Comparison of ENCODE assay signal across 13 mouse cellular contexts in the genomic region with DNA sequence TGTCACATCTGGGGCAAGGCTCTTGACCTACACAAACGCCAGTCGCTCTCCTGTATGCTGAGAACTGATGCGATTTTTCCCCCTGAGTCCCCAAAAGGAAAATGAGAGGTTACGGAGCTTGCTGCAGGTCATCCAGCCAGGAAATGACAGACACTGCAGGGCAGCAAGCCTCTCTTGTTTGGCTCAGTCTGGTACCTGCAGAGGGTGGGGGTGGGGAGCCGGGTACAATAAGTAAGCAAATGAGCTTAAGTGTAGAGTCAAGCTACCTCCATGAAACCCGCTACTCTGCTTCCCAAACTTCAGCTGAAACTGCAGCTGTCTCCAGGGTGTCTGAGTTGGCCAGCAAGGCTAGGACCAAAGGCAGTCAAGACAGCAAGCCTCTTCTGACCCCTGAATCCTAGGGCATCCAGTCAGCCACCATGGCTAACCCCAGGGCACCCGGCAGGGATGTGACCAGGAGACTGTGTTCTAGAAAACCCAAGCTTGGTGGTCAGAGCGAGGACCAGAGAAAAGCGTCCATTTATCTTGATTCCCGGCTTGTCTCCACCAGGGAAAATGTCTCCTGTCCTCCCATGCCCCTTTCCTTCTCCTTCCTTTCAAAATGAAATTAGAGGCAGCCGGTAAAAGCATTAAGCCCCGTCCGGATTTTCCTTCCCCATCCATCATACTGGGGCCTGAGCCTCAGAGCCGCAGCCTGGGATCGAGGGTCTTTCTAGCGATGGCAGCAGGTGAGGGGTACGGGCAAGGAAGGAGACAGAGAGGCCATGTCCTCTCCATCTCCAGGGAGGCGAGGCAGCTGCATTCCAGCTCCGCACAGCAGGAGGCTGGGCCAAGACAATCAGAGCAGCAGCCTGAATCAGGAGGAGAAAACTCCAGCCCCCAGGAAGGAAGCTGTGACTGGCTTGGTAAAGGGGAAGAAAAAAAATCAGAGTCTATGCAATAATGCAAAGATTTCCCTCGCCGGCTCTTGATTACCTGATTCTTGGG.
A peak's percentile ranks its signal among the peaks of the same experiment; 100 is the strongest.
DNase-seq lines count a peak whose midpoint lies in the region; ATAC-seq lines count a peak whose summit lies in the region.
"Had no signal": no experiment of that assay in that cellular context is flagged by ENCODE, and none has a peak within 500 bp of the region (broad histone marks: within the 10 kb centered on the region; RNA-seq: fewer than 3 reads in every experiment).

No protein-coding gene starts in this region.

- no peak overlapping the region for H3K4me3 ChIP-seq in forebrain, embryonic 11.5 days (ENCODE audit: low read depth, low read length)
- no peak overlapping the region for H3K4me3 ChIP-seq in forebrain, embryonic 16.5 days (replicated peaks; ENCODE audit: low read length)
- H3K4me3 ChIP-seq in forebrain, embryonic 14.5 days (ENCODE audit: low read depth, low read length): no peak overlapping the region
- H3K4me3 ChIP-seq in midbrain, embryonic 12.5 days: no peak overlapping the region

- WGBS in forebrain, embryonic 11.5 days: 4% methylated on average over 21 of the region's 21 CpGs
- WGBS in forebrain, embryonic 16.5 days: 11% methylated on average over 21 of the region's 21 CpGs
- 7% methylated on average over 21 of the region's 21 CpGs for WGBS in forebrain, embryonic 14.5 days
- WGBS in midbrain, embryonic 12.5 days: 7% methylated on average over 21 of the region's 21 CpGs

- H3K36me3 ChIP-seq in forebrain, embryonic 11.5 days (ENCODE audit: control insufficient read depth, insufficient read depth, low read length): no peaks in the 10 kb centered on the region
- no peaks in the 10 kb centered on the region for H3K36me3 ChIP-seq in forebrain, embryonic 16.5 days (ENCODE audit: control insufficient read depth, insufficient read depth)
- H3K36me3 ChIP-seq in forebrain, embryonic 14.5 days (ENCODE audit: control insufficient read depth, insufficient read depth, low read length): no peaks in the 10 kb centered on the region
- H3K36me3 ChIP-seq in midbrain, embryonic 12.5 days: no peaks in the 10 kb centered on the region

- peaks cover 12% of the 10 kb centered on the region for H3K4me1 ChIP-seq in forebrain, embryonic 11.5 days (replicated peaks; ENCODE audit: control insufficient read depth, insufficient read depth, low read length)
- peaks cover 16% of the 10 kb centered on the region for H3K4me1 ChIP-seq in forebrain, embryonic 16.5 days (replicated peaks; ENCODE audit: control insufficient read depth, insufficient read depth, low read length)
- peaks cover 6% of the 10 kb centered on the region; the same call in 1 of the 2 replicates for H3K4me1 ChIP-seq in forebrain, embryonic 14.5 days (ENCODE audit: control insufficient read depth, insufficient read depth, low read length)
- peaks cover 22% of the 10 kb centered on the region for H3K4me1 ChIP-seq in midbrain, embryonic 12.5 days

- no peak overlapping the region for H3K9ac ChIP-seq in forebrain, embryonic 11.5 days (ENCODE audit: low read length)
- no peak overlapping the region for H3K9ac ChIP-seq in forebrain, embryonic 16.5 days (replicated peaks; ENCODE audit: low read depth, low read length)
- H3K9ac ChIP-seq in forebrain, embryonic 14.5 days (ENCODE audit: low read length): no peak overlapping the region
- H3K9ac ChIP-seq in midbrain, embryonic 12.5 days (replicated peaks): no peak overlapping the region

- H3K27me3 ChIP-seq in forebrain, embryonic 11.5 days (ENCODE audit: control insufficient read depth, insufficient read depth, low read length): 0 out of 2 replicates have a peak, but pooled peaks cover 2% of the 10 kb centered on the region
- 0 out of 2 replicates have a peak, but pooled peaks cover 4% of the 10 kb centered on the region for H3K27me3 ChIP-seq in forebrain, embryonic 16.5 days (replicated peaks; ENCODE audit: control insufficient read depth, insufficient read depth, low read length)
- H3K27me3 ChIP-seq in forebrain, embryonic 14.5 days (replicated peaks; ENCODE audit: control insufficient read depth, insufficient read depth, low read length): no peaks in the 10 kb centered on the region
- peaks cover 22% of the 10 kb centered on the region for H3K27me3 ChIP-seq in midbrain, embryonic 12.5 days

- ATAC-seq in forebrain, embryonic 11.5 days (replicated peaks; ENCODE audit: low FRiP score): no peak
- ATAC-seq in forebrain, embryonic 16.5 days: no peak
- ATAC-seq in forebrain, embryonic 14.5 days: no peak
- ATAC-seq in midbrain, embryonic 12.5 days (ENCODE audit: low FRiP score, low read depth): no peak
- ATAC-seq: Patski had no signal

- no peak overlapping the region for H3K4me2 ChIP-seq in forebrain, embryonic 11.5 days (ENCODE audit: low read depth, low read length, severe bottlenecking)
- H3K4me2 ChIP-seq in forebrain, embryonic 16.5 days (ENCODE audit: low read length): no peak overlapping the region
- peak overlapping the region; percentile 28 for H3K4me2 ChIP-seq in forebrain, embryonic 14.5 days (ENCODE audit: low read length)
- peak overlapping the region; percentile 34 for H3K4me2 ChIP-seq in midbrain, embryonic 12.5 days (replicated peaks)
- H3K4me2 ChIP-seq: liver, embryonic 11.5 days had no signal

- no peak overlapping the region for H3K27ac ChIP-seq in forebrain, embryonic 11.5 days (ENCODE audit: low read depth, low read length)
- no peak overlapping the region for H3K27ac ChIP-seq in forebrain, embryonic 16.5 days (ENCODE audit: low read length)
- H3K27ac ChIP-seq in forebrain, embryonic 14.5 days (ENCODE audit: low read depth, low read length): no peak overlapping the region
- 0 out of 2 replicates have a peak overlapping the region, but pooled peaks have one; percentile 30 for H3K27ac ChIP-seq in midbrain, embryonic 12.5 days (replicated peaks)
- H3K27ac ChIP-seq: stomach, postnatal 0 days had no signal

- no peaks in the 10 kb centered on the region; the same call in 1 of the 2 replicates for H3K9me3 ChIP-seq in forebrain, embryonic 11.5 days (ENCODE audit: control insufficient read depth, low read length)
- peaks cover 2% of the 10 kb centered on the region for H3K9me3 ChIP-seq in forebrain, embryonic 16.5 days (ENCODE audit: control insufficient read depth, low read length)
- peaks cover 4% of the 10 kb centered on the region; the same call in 1 of the 2 replicates for H3K9me3 ChIP-seq in forebrain, embryonic 14.5 days (replicated peaks; ENCODE audit: control insufficient read depth, low read length)
- H3K9me3 ChIP-seq in midbrain, embryonic 12.5 days: 0 out of 2 replicates have a peak, but pooled peaks cover 10% of the 10 kb centered on the region

- peak; percentile 57 for DNase-seq in forebrain, embryonic 11.5 days (ENCODE audit: low spot score)
- peak; percentile 87 for DNase-seq in ZHBTc4 (ENCODE audit: low read depth, low spot score)
- DNase-seq in forebrain, embryonic 14.5 days (ENCODE audit: low spot score): no peak
- DNase-seq in adrenal gland, postnatal 14 days: no peak
- DNase-seq in right cerebral cortex, postnatal 25 days: no peak
- DNase-seq in lung, adult 18-20 months: no peak
- DNase-seq: cerebellum, adult 9-11 months; gastrocnemius, postnatal 10 days had no signal

Comparison
In these comparisons a context has a peak if more than half of its experiments do, and no peak if none do; other contexts are left out.
1. DNase-seq: peak in forebrain, embryonic 11.5 days (single experiment) and ZHBTc4 (single experiment); none in forebrain, embryonic 14.5 days (single experiment), adrenal gland, postnatal 14 days (single experiment), right cerebral cortex, postnatal 25 days (single experiment) and lung, adult 18-20 months (0 of 2).
2. H3K4me2 ChIP-seq: peak in forebrain, embryonic 14.5 days (single experiment) and midbrain, embryonic 12.5 days (single experiment); none in forebrain, embryonic 11.5 days (single experiment) and forebrain, embryonic 16.5 days (single experiment).